Mouse (Mus musculus) thymus, postnatal 25 days (tissue): ENCODE data around the gene Gdpd3.
A peak's percentile ranks its signal among the peaks of the same experiment; 100 is the strongest.
"Not testable (repeated sequence)": the region's sequence is repeated elsewhere in the genome, so short reads cannot be mapped to it uniquely, and the experiment has no call there.

ENCODE experiments used
- DNase-seq: peaks from one replicate; pipeline ENCODE4 v3.0.0; 2022

Gene Gdpd3

GRCm38 (mm10) chr7:126761529-126762067 lies 4.5 kb upstream of the Gdpd3 start:
- no peak for DNase-seq

- DNase-seq = no peak
Observed at GRCm38 (mm10) chr7:126762471-126763008, 3.6 kb upstream of the Gdpd3 start.

- DNase-seq = no peak
Observed at GRCm38 (mm10) chr7:126765540-126765939, 594 bp upstream of the Gdpd3 start.

- DNase-seq = no peak
Observed at GRCm38 (mm10) chr7:126767001-126767400, 867 bp downstream of the Gdpd3 start.

GRCm38 (mm10) chr7:126770784-126771183 lies 4.7 kb downstream of the Gdpd3 start:
- DNase-seq = no peak

GRCm38 (mm10) chr7:126773351-126773750 lies 7.2 kb downstream of the Gdpd3 start:
- DNase-seq = no peak

GRCm38 (mm10) chr7:126774463-126774862 lies 8.3 kb downstream of the Gdpd3 start:
- no peak for DNase-seq

- peak; percentile 45 for DNase-seq
Observed at GRCm38 (mm10) chr7:126775185-126775977, 9.2 kb downstream of the Gdpd3 start.

- DNase-seq = no peak
Observed at GRCm38 (mm10) chr7:126775978-126776234, 9.8 kb downstream of the Gdpd3 start.

- peak; percentile 96 for DNase-seq
Observed at GRCm38 (mm10) chr7:126776598-126777057, 10.5 kb downstream of the Gdpd3 start, which contains the start of gene Ypel3. Gene Ypel3 (plus strand): TSS chr7:126776955.

- DNase-seq = no peak
Observed at GRCm38 (mm10) chr7:126777476-126777875, 11.3 kb downstream of the Gdpd3 start.

- no peak for DNase-seq
Observed at GRCm38 (mm10) chr7:126778147-126778546, 12.0 kb downstream of the Gdpd3 start.

- not testable (repeated sequence) for DNase-seq
Observed at GRCm38 (mm10) chr7:126779101-126779500, 13.0 kb downstream of the Gdpd3 start.

- peak; percentile 89 for DNase-seq
Observed at GRCm38 (mm10) chr7:126779983-126780970, 14.1 kb downstream of the Gdpd3 start.

- no peak for DNase-seq
Observed at GRCm38 (mm10) chr7:126780971-126781635, 15.0 kb downstream of the Gdpd3 start, which contains the start of gene Tbx6. Gene Tbx6 (plus strand): TSS chr7:126781483.

- DNase-seq = no peak
Observed at GRCm38 (mm10) chr7:126781661-126782370, 15.7 kb downstream of the Gdpd3 start.

GRCm38 (mm10) chr7:126782693-126783092 lies 16.6 kb downstream of the Gdpd3 start:
- no peak for DNase-seq

- no peak for DNase-seq
Observed at GRCm38 (mm10) chr7:126784469-126784868, 18.3 kb downstream of the Gdpd3 start.

GRCm38 (mm10) chr7:126785056-126785455 lies 18.9 kb downstream of the Gdpd3 start:
- no peak for DNase-seq

- no peak for DNase-seq
Observed at GRCm38 (mm10) chr7:126786142-126786541, 20.0 kb downstream of the Gdpd3 start.

- no peak for DNase-seq
Observed at GRCm38 (mm10) chr7:126789141-126789540, 23.0 kb downstream of the Gdpd3 start.
